Mouse (Mus musculus): ENCODE results near the gene Lmbrd1. TPM values are rescaled to one million over a fixed set of nuclear protein-coding genes. Genes with fewer than 3 reads are reported as not detected.
A peak's percentile ranks its signal among the peaks of the same experiment; 100 is the strongest.

Gene Lmbrd1
- polyA plus RNA-seq, 1 experiment from 2014 or later, result 43.8 TPM

GRCm38 (mm10) chr1:24698146-24698880 lies 19.9 kb downstream of the Lmbrd1 start:
- H3K9me3 ChIP-seq (ENCODE audit: control insufficient read depth, low read depth, low read length), result no peaks in the 10 kb centered on the region
- ATAC-seq (ENCODE audit: insufficient number of reproducible peaks, insufficient read depth, low FRiP score, low read depth), result no peak
- H3K36me3 ChIP-seq (ENCODE audit: control insufficient read depth, insufficient read depth, low read length), result no peaks in the 10 kb centered on the region
- no peak overlapping the region for H3K9ac ChIP-seq (replicated peaks; ENCODE audit: low read depth, low read length)
- H3K4me3 ChIP-seq (ENCODE audit: low read depth, low read length), result no peak overlapping the region
- no peaks in the 10 kb centered on the region for H3K4me1 ChIP-seq (ENCODE audit: control insufficient read depth, insufficient read depth, low read length)
- no peaks in the 10 kb centered on the region for H3K27me3 ChIP-seq (ENCODE audit: control insufficient read depth, insufficient read depth, low read length)
- 57% methylated on average over 9 of the region's 9 CpGs for WGBS
- no peak overlapping the region for H3K4me2 ChIP-seq (replicated peaks; ENCODE audit: low read depth, low read length)
- H3K27ac ChIP-seq (ENCODE audit: low read length), result no peak overlapping the region

DNA sequence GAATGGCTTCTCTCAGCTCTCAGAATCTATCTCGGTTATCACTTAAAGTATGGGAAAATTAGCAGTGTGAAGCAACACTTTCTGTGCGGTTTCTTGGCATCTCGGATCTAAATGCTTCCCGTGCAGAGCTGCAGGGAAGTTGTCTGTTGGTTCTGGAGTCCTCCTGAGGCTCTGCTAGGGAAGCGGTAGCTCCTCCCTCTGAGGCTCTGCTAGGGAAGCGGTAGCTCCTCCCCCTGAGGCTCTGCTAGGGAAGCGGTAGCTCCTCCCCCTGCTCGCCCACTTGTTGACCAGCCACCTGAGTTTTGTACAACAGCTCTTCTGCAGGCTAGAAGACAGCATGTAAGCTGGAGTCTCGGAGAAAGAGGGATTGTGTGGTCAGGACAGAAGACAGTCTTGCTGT lies 20.9 kb downstream of the Lmbrd1 start:
- H3K36me3 ChIP-seq (ENCODE audit: control insufficient read depth, insufficient read depth, low read length), result no peaks in the 10 kb centered on the region
- H3K27ac ChIP-seq (ENCODE audit: low read length), result no peak overlapping the region
- H3K4me2 ChIP-seq (replicated peaks; ENCODE audit: low read depth, low read length), result 0 out of 2 replicates have a peak overlapping the region, but pooled peaks have one; percentile 14
- H3K4me3 ChIP-seq (ENCODE audit: low read depth, low read length), result no peak overlapping the region
- no peaks in the 10 kb centered on the region for H3K9me3 ChIP-seq (ENCODE audit: control insufficient read depth, low read depth, low read length)
- no peak overlapping the region for H3K9ac ChIP-seq (replicated peaks; ENCODE audit: low read depth, low read length)
- WGBS, result 24% methylated on average over 9 of the region's 9 CpGs
- peak; percentile 63; the same call in 1 of the 2 replicates for ATAC-seq (ENCODE audit: insufficient number of reproducible peaks, insufficient read depth, low FRiP score, low read depth)
- no peaks in the 10 kb centered on the region for H3K4me1 ChIP-seq (ENCODE audit: control insufficient read depth, insufficient read depth, low read length)
- H3K27me3 ChIP-seq (ENCODE audit: control insufficient read depth, insufficient read depth, low read length), result no peaks in the 10 kb centered on the region

DNA sequence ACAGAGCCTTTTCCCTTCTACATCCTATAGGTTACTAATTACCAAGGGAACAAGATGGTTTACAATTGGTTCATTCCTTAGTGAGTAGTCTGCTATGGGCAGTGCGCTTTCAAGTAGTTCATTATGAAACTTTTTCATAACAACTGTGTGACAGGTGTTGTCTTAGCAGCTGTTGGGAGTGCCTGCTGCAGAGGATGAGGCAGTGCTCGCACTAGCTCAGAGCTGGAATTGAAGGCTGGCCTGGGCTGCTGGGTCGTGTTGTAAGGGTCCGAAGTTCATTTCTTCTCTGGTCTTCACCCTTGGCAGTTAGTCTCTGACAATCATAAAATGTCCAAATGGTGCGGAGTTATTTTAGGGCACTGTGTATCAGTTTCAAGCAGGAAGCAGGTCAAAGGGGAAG lies 21.8 kb downstream of the Lmbrd1 start:
- 75% methylated on average over 5 of the region's 5 CpGs for WGBS
- H3K4me2 ChIP-seq (replicated peaks; ENCODE audit: low read depth, low read length), result no peak overlapping the region
- no peaks in the 10 kb centered on the region for H3K9me3 ChIP-seq (ENCODE audit: control insufficient read depth, low read depth, low read length)
- H3K9ac ChIP-seq (replicated peaks; ENCODE audit: low read depth, low read length), result no peak overlapping the region
- no peaks in the 10 kb centered on the region for H3K4me1 ChIP-seq (ENCODE audit: control insufficient read depth, insufficient read depth, low read length)
- no peak overlapping the region for H3K4me3 ChIP-seq (ENCODE audit: low read depth, low read length)
- no peaks in the 10 kb centered on the region for H3K27me3 ChIP-seq (ENCODE audit: control insufficient read depth, insufficient read depth, low read length)
- H3K27ac ChIP-seq (ENCODE audit: low read length), result no peak overlapping the region
- no peaks in the 10 kb centered on the region for H3K36me3 ChIP-seq (ENCODE audit: control insufficient read depth, insufficient read depth, low read length)
- no peak for ATAC-seq (ENCODE audit: insufficient number of reproducible peaks, insufficient read depth, low FRiP score, low read depth)

DNA sequence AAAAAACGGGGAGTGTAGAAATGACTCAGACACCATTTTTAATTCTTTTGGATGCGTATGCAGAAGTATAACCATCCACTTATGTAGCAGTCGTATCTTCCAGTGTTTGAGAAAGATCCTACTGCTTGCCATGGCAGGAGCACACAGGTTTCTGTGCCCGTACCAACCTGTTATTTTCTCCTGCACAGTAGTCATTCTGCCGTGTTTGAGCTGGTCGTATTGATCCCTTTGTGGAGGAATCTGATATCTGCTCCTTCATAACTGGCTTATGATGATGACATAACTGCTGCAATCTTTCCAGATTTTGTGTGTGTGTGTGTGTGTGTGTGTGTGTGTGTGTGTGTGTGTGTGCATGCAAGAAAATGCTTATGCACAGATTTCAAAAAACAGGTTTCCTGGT lies 25.4 kb downstream of the Lmbrd1 start:
- no peak overlapping the region for H3K9ac ChIP-seq (replicated peaks; ENCODE audit: low read depth, low read length)
- no peaks in the 10 kb centered on the region for H3K9me3 ChIP-seq (ENCODE audit: control insufficient read depth, low read depth, low read length)
- H3K4me2 ChIP-seq (replicated peaks; ENCODE audit: low read depth, low read length), result no peak overlapping the region
- H3K27me3 ChIP-seq (ENCODE audit: control insufficient read depth, insufficient read depth, low read length), result no peaks in the 10 kb centered on the region
- no peaks in the 10 kb centered on the region for H3K36me3 ChIP-seq (ENCODE audit: control insufficient read depth, insufficient read depth, low read length)
- no peak overlapping the region for H3K27ac ChIP-seq (ENCODE audit: low read length)
- no peak overlapping the region for H3K4me3 ChIP-seq (ENCODE audit: low read depth, low read length)
- no peaks in the 10 kb centered on the region for H3K4me1 ChIP-seq (ENCODE audit: control insufficient read depth, insufficient read depth, low read length)
- no peak for ATAC-seq (ENCODE audit: insufficient number of reproducible peaks, insufficient read depth, low FRiP score, low read depth)
- 69% methylated on average over 6 of the region's 6 CpGs for whole genome bisulfite sequencing

DNA sequence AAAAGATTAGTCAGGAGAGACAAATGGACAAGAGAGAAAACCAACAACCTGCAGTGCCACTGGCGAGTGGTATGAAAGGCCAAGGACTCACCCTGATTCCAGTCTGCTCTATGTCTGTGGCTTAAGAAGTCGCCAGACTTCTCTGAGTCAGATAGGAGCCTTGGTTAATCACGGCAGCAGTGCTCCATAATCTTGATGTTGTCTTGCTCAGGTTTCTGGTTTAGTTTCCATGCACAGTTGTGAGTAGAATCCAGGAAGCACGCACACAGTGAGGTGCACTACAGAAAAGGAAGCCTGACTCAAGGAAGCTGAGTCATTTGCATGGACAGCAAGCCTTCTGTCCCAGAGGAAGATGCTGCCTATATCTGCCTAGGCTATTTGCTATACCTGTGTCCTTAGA lies 37.9 kb downstream of the Lmbrd1 start:
- H3K4me2 ChIP-seq (replicated peaks; ENCODE audit: low read depth, low read length), result no peak overlapping the region
- H3K9me3 ChIP-seq (ENCODE audit: control insufficient read depth, low read depth, low read length), result no peaks in the 10 kb centered on the region
- no peak for ATAC-seq (ENCODE audit: insufficient number of reproducible peaks, insufficient read depth, low FRiP score, low read depth)
- H3K36me3 ChIP-seq (ENCODE audit: control insufficient read depth, insufficient read depth, low read length), result peaks cover 7% of the 10 kb centered on the region; the same call in 1 of the 2 replicates
- H3K4me3 ChIP-seq (ENCODE audit: low read depth, low read length), result no peak overlapping the region
- H3K27ac ChIP-seq (ENCODE audit: low read length), result no peak overlapping the region
- H3K27me3 ChIP-seq (ENCODE audit: control insufficient read depth, insufficient read depth, low read length), result no peaks in the 10 kb centered on the region
- H3K4me1 ChIP-seq (ENCODE audit: control insufficient read depth, insufficient read depth, low read length), result no peaks in the 10 kb centered on the region
- H3K9ac ChIP-seq (replicated peaks; ENCODE audit: low read depth, low read length), result no peak overlapping the region
- 96% methylated on average over 4 of the region's 4 CpGs for WGBS

GRCm38 (mm10) chr1:24719621-24720020 lies 41.2 kb downstream of the Lmbrd1 start:
- Histone ChIP-seq H3K4me2 (replicated peaks; ENCODE audit: low read depth, low read length) (no peak overlapping the region), H3K9me3 (ENCODE audit: control insufficient read depth, low read depth, low read length) (no peaks in the 10 kb centered on the region), H3K36me3 (ENCODE audit: control insufficient read depth, insufficient read depth, low read length) (peaks cover 7% of the 10 kb centered on the region; the same call in 1 of the 2 replicates), H3K4me1 (ENCODE audit: control insufficient read depth, insufficient read depth, low read length) (no peaks in the 10 kb centered on the region), H3K27ac (ENCODE audit: low read length) (no peak overlapping the region), H3K9ac (replicated peaks; ENCODE audit: low read depth, low read length) (no peak overlapping the region), H3K4me3 (ENCODE audit: low read depth, low read length) (no peak overlapping the region), H3K27me3 (ENCODE audit: control insufficient read depth, insufficient read depth, low read length) (no peaks in the 10 kb centered on the region)
- no peak for ATAC-seq (ENCODE audit: insufficient number of reproducible peaks, insufficient read depth, low FRiP score, low read depth)
- WGBS, result 37% methylated on average over 3 of the region's 3 CpGs

DNA sequence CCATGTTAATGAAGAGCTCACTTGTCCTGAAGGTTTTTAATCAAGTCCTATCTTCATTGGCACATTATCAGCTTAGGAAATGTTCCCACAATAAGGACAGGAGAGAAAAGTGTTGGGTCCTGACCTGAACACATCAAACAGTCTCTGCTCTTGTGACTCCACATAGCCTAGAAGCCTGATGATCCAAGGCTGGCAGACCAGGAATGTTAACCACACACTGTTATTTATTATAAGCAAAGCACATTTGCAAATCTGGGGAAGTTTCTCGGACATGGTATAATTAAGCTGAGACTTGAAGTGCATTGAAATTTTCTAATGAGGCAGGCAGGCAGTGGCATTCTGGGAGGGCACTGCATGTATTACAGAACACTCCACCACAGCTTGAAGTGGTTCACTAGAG lies 41.8 kb downstream of the Lmbrd1 start:
- H3K36me3 ChIP-seq (ENCODE audit: control insufficient read depth, insufficient read depth, low read length), result peaks cover 7% of the 10 kb centered on the region; the same call in 1 of the 2 replicates
- no peak overlapping the region for H3K27ac ChIP-seq (ENCODE audit: low read length)
- no peak overlapping the region for H3K4me3 ChIP-seq (ENCODE audit: low read depth, low read length)
- no peaks in the 10 kb centered on the region for H3K27me3 ChIP-seq (ENCODE audit: control insufficient read depth, insufficient read depth, low read length)
- 71% methylated on average over 1 of the region's 1 CpGs for WGBS
- H3K4me1 ChIP-seq (ENCODE audit: control insufficient read depth, insufficient read depth, low read length), result no peaks in the 10 kb centered on the region
- H3K9ac ChIP-seq (replicated peaks; ENCODE audit: low read depth, low read length), result no peak overlapping the region
- no peaks in the 10 kb centered on the region for H3K9me3 ChIP-seq (ENCODE audit: control insufficient read depth, low read depth, low read length)
- no peak for ATAC-seq (ENCODE audit: insufficient number of reproducible peaks, insufficient read depth, low FRiP score, low read depth)
- no peak overlapping the region for H3K4me2 ChIP-seq (replicated peaks; ENCODE audit: low read depth, low read length)

DNA sequence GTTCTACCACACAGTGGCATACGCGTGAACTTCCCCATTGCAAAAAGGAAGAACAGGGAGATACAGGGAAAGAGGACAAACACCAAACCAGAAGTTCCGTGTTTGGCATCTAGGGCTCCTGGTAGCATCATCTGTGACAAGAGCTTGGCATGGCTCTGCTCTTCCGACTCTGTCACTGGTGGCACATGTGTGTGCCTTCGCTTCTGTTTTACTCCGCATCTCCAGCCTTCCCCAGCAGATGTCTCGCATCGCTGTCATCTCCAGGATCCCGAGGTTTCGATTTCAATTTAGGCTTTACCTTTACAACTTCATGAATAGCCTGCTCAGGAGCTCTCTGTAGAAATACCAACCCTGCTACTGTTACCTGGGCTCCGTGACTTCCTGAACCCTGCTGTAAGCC lies 51.4 kb downstream of the Lmbrd1 start:
- Histone ChIP-seq H3K36me3 (ENCODE audit: control insufficient read depth, insufficient read depth, low read length) (peaks cover 24% of the 10 kb centered on the region; the same call in 1 of the 2 replicates), H3K9ac (replicated peaks; ENCODE audit: low read depth, low read length) (no peak overlapping the region), H3K27ac (ENCODE audit: low read length) (no peak overlapping the region), H3K4me3 (ENCODE audit: low read depth, low read length) (no peak overlapping the region), H3K9me3 (ENCODE audit: control insufficient read depth, low read depth, low read length) (no peaks in the 10 kb centered on the region), H3K4me2 (replicated peaks; ENCODE audit: low read depth, low read length) (no peak overlapping the region), H3K4me1 (ENCODE audit: control insufficient read depth, insufficient read depth, low read length) (no peaks in the 10 kb centered on the region), H3K27me3 (ENCODE audit: control insufficient read depth, insufficient read depth, low read length) (no peaks in the 10 kb centered on the region)
- ATAC-seq (ENCODE audit: insufficient number of reproducible peaks, insufficient read depth, low FRiP score, low read depth), result no peak
- WGBS, result 92% methylated on average over 11 of the region's 11 CpGs

GRCm38 (mm10) chr1:24732286-24732685 lies 53.9 kb downstream of the Lmbrd1 start:
- no peak for ATAC-seq (ENCODE audit: insufficient number of reproducible peaks, insufficient read depth, low FRiP score, low read depth)
- H3K27me3 ChIP-seq (ENCODE audit: control insufficient read depth, insufficient read depth, low read length), result no peaks in the 10 kb centered on the region
- H3K9me3 ChIP-seq (ENCODE audit: control insufficient read depth, low read depth, low read length), result no peaks in the 10 kb centered on the region
- H3K4me3 ChIP-seq (ENCODE audit: low read depth, low read length), result no peak overlapping the region
- peaks cover 24% of the 10 kb centered on the region; the same call in 1 of the 2 replicates for H3K36me3 ChIP-seq (ENCODE audit: control insufficient read depth, insufficient read depth, low read length)
- H3K9ac ChIP-seq (replicated peaks; ENCODE audit: low read depth, low read length), result no peak overlapping the region
- 96% methylated on average over 3 of the region's 3 CpGs for WGBS
- H3K4me1 ChIP-seq (ENCODE audit: control insufficient read depth, insufficient read depth, low read length), result no peaks in the 10 kb centered on the region
- H3K27ac ChIP-seq (ENCODE audit: low read length), result no peak overlapping the region
- H3K4me2 ChIP-seq (replicated peaks; ENCODE audit: low read depth, low read length), result no peak overlapping the region

Measured in stomach, embryonic 14.5 days (tissue).